Mouse (Mus musculus) kidney, adult 8-10 months (tissue): ENCODE data around the gene Heatr6.

ENCODE experiments used
- DNase-seq, 2 experiments: peaks; one replicate each; pipeline ENCODE4 v3.0.0; 2022

The Heatr6 gene

GRCm38 (mm10) chr11:83754227-83754626 is 731 bp downstream of the Heatr6 start:
- no peak for DNase-seq

- DNase-seq: no peak
Observed at GRCm38 (mm10) chr11:83767306-83767705, 13.8 kb downstream of the Heatr6 start.

- DNase-seq: no peak
Observed at GRCm38 (mm10) chr11:83768976-83769375, 15.5 kb downstream of the Heatr6 start.

GRCm38 (mm10) chr11:83771014-83771413 is 17.5 kb downstream of the Heatr6 start:
- no peak for DNase-seq

GRCm38 (mm10) chr11:83772341-83772740 is 18.8 kb downstream of the Heatr6 start:
- no peak for DNase-seq

- DNase-seq: no peak
Observed at GRCm38 (mm10) chr11:83773691-83774090, 20.2 kb downstream of the Heatr6 start.

- no peak for DNase-seq
Observed at GRCm38 (mm10) chr11:83774324-83774723, 20.8 kb downstream of the Heatr6 start.

- no peak for DNase-seq
Observed at GRCm38 (mm10) chr11:83776798-83777197, 23.3 kb downstream of the Heatr6 start.

- DNase-seq: no peak
Observed at GRCm38 (mm10) chr11:83783931-83784600, 30.6 kb downstream of the Heatr6 start.

- peak in 1 of 2 experiments; percentile 60 for DNase-seq
Observed at GRCm38 (mm10) chr11:83784661-83785060, 31.2 kb downstream of the Heatr6 start.

GRCm38 (mm10) chr11:83785366-83785765 is 31.9 kb downstream of the Heatr6 start:
- peak; percentile 64 to 77 for DNase-seq

- DNase-seq: peak; percentile 80 to 84
Observed at GRCm38 (mm10) chr11:83786835-83787234, 33.3 kb downstream of the Heatr6 start.

- no peak for DNase-seq
Observed at GRCm38 (mm10) chr11:83787401-83788021, 34.0 kb downstream of the Heatr6 start.

GRCm38 (mm10) chr11:83788331-83788730 is 34.8 kb downstream of the Heatr6 start:
- peak in 1 of 2 experiments; percentile 64 for DNase-seq

GRCm38 (mm10) chr11:83789259-83789658 is 35.8 kb downstream of the Heatr6 start:
- DNase-seq: no peak

GRCm38 (mm10) chr11:83791133-83791532 is 37.6 kb downstream of the Heatr6 start:
- DNase-seq: no peak

GRCm38 (mm10) chr11:83792316-83792914 is 38.9 kb downstream of the Heatr6 start:
- peak; percentile 77 to 85 for DNase-seq

- peak; percentile 87 to 91 for DNase-seq
Observed at GRCm38 (mm10) chr11:83793264-83793663, 39.8 kb downstream of the Heatr6 start.

GRCm38 (mm10) chr11:83796112-83796511 is 42.6 kb downstream of the Heatr6 start:
- no peak for DNase-seq

- DNase-seq: peak; percentile 85 to 93
Observed at GRCm38 (mm10) chr11:83796980-83797608, 43.6 kb downstream of the Heatr6 start.

- no peak for DNase-seq
Observed at GRCm38 (mm10) chr11:83799871-83800430, 46.5 kb downstream of the Heatr6 start.

- peak in 1 of 2 experiments; percentile 70 for DNase-seq
Observed at GRCm38 (mm10) chr11:83802166-83802565, 48.7 kb downstream of the Heatr6 start.

GRCm38 (mm10) chr11:83802581-83802980 is 49.1 kb downstream of the Heatr6 start:
- peak in 1 of 2 experiments; percentile 68 for DNase-seq
